ENCODE assay signal across 14 mouse cellular contexts in genomic region chr14:123760079-123760478, GRCm38 (mm10).
DNase-seq lines count a peak whose midpoint lies in the region; ATAC-seq and TF ChIP-seq lines count a peak whose summit lies in the region.
"Had no signal": no experiment of that assay in that cellular context is flagged by ENCODE, and none has a peak within 500 bp of the region (broad histone marks: within the 10 kb centered on the region; RNA-seq: fewer than 3 reads in every experiment).

No protein-coding gene starts in this region.

- DNase-seq in frontal cortex, postnatal 25 days (ENCODE audit: low spot score in 2 of 2), result no peak
- DNase-seq in right cerebral cortex, adult 18-20 months, result peak; percentile 23
- no peak for DNase-seq in right cerebral cortex, postnatal 14 days
- peak; percentile 23 to 30 for DNase-seq in cerebellum, postnatal 25 days
- peak; percentile 25 to 29 for DNase-seq in layer of hippocampus, postnatal 36 days
- no peak for DNase-seq in gastrocnemius, postnatal 4 days (ENCODE audit: low spot score in 2 of 2)
- DNase-seq in liver, postnatal 0 days, result no peak
- DNase-seq: heart, adult 18-20 months had no signal

- no peak for TF ChIP-seq EP300 in liver, postnatal 0 days (IDR thresholded peaks at IDR 0.05; ENCODE audit: low read depth)

- WGBS in liver, postnatal 0 days (ENCODE audit: insufficient replicate concordance), result 62% methylated on average over 4 of the region's 4 CpGs

- no peak for TF ChIP-seq CTCF in liver, postnatal 0 days (IDR thresholded peaks at IDR 0.05; ENCODE audit: low read depth)

- H3K27ac ChIP-seq in liver, postnatal 0 days (ENCODE audit: low read depth), result no peak overlapping the region
- H3K27ac ChIP-seq: limb, embryonic 15.5 days; lung, embryonic 15.5 days; stomach, postnatal 0 days had no signal

- no peaks in the 10 kb centered on the region for H3K36me3 ChIP-seq in liver, postnatal 0 days (replicated peaks; ENCODE audit: insufficient read depth, low read length)
- H3K36me3 ChIP-seq: G1E; limb, embryonic 15.5 days; lung, embryonic 15.5 days had no signal

- H3K4me1 ChIP-seq in liver, postnatal 0 days (ENCODE audit: insufficient read depth), result no peaks in the 10 kb centered on the region
- H3K4me1 ChIP-seq: limb, embryonic 15.5 days; lung, embryonic 15.5 days; megakaryocyte, embryonic 14.5 days had no signal

- no peaks in the 10 kb centered on the region for H3K9me3 ChIP-seq in liver, postnatal 0 days (ENCODE audit: low read length)
- H3K9me3 ChIP-seq: G1E; limb, embryonic 15.5 days; lung, embryonic 15.5 days; megakaryocyte, embryonic 14.5 days had no signal

- H3K4me2 ChIP-seq in liver, postnatal 0 days (ENCODE audit: low read depth, low read length), result no peak overlapping the region
- H3K4me2 ChIP-seq: limb, embryonic 15.5 days; lung, embryonic 15.5 days had no signal

- no peak overlapping the region for H3K9ac ChIP-seq in liver, postnatal 0 days (replicated peaks)
- H3K9ac ChIP-seq: limb, embryonic 15.5 days; lung, embryonic 15.5 days had no signal

- ATAC-seq in frontal cortex, adult (ENCODE audit: low TSS enrichment), result peak; percentile 44; the same call in 1 of the 2 replicates
- ATAC-seq in liver, postnatal 0 days, result no peak

- H3K27me3 ChIP-seq in liver, postnatal 0 days (ENCODE audit: insufficient read depth, low read length), result no peaks in the 10 kb centered on the region
- H3K27me3 ChIP-seq: limb, embryonic 15.5 days; lung, embryonic 15.5 days; megakaryocyte, embryonic 14.5 days had no signal

- no peak overlapping the region for H3K4me3 ChIP-seq in liver, postnatal 0 days (ENCODE audit: low read depth, low read length)
- H3K4me3 ChIP-seq: limb, embryonic 15.5 days; lung, embryonic 15.5 days; megakaryocyte, embryonic 14.5 days had no signal

Comparison
In these comparisons a context has a peak if more than half of its experiments do, and no peak if none do; other contexts are left out.
1. DNase-seq: peak in right cerebral cortex, adult 18-20 months (single experiment), cerebellum, postnatal 25 days (2 of 2) and layer of hippocampus, postnatal 36 days (2 of 2); none in frontal cortex, postnatal 25 days (0 of 2), right cerebral cortex, postnatal 14 days (single experiment), gastrocnemius, postnatal 4 days (0 of 2) and liver, postnatal 0 days (single experiment).